Mouse (Mus musculus) NIH3T3 (cell line): Measurements from ENCODE around the gene Nceh1.
A peak's percentile ranks its signal among the peaks of the same experiment; 100 is the strongest.

Source experiments
- DNase-seq: peaks from one replicate; pipeline ENCODE4 v3.0.0-alpha.2; 2012; ENCODE audit warnings: low read depth

Nceh1 gene

DNA sequence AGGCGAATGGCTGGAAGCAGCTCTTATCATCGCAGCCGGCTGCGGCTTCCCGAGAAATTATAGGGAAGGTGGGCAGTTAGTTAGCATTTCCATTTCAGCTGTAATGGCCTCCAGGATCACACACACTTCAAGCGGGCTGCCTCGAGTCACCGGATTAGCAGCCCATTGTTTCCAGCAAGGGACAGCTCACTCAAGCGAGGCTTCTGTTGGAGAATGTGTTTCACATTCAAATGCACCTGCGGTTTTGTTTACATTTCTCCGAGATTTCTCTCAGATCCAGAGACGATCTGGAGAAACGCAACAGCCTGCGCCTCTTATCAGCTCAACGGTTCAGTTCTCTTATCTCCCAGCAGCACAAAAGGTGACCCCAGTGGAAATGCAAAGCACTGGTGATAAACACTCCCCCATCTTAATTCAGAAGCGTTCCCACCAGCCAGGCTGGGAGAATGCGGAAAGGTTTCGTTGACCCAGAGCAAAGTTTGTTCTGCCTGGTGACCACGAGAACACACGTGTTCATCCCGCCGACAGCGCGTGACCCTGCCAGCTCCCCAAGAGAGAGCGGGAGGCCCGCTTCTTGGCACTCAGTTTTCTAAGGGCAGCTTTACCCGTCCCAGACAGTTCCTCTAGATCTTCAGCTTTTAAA lies 100.4 kb downstream of the Nceh1 start:
- no peak for DNase-seq

DNA sequence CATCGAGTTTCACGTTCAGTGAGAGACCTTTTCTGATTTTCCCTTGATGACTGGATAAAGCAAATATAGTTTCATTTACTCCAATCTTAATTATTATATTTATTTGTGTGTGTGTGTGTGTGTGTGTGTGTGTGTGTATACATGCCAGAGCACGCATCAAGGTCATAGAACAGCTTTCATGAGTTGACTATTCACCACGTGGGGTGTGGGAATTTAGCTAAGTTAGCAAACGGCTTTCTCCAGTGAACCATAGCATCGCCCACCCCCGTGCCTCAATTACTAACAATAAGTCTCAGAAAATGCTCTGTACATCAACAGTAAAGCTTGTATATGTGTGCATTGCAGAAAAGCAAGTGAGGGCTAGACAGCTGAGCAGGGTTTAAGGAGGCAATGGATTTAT lies 101.0 kb downstream of the Nceh1 start:
- no peak for DNase-seq

DNA sequence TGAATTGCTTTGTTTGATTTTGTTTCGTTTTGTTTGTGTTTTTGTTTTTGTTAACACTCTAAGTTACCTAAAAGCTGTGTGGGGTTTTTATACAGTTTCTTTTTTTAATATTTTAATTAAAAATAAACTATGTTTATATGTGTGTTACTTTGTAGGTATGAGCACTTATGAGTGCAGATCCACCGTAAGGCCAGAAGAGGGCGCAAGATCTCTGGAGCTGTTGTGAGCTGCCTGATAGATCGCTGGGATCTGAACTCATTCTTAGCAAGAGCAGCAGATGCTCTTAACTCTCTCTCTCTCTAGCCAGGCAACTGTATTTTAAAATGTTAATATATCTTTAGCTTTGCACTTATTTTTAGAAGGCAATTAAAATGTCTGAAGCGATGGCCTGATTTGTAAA lies 101.5 kb downstream of the Nceh1 start:
- no peak for DNase-seq

DNA sequence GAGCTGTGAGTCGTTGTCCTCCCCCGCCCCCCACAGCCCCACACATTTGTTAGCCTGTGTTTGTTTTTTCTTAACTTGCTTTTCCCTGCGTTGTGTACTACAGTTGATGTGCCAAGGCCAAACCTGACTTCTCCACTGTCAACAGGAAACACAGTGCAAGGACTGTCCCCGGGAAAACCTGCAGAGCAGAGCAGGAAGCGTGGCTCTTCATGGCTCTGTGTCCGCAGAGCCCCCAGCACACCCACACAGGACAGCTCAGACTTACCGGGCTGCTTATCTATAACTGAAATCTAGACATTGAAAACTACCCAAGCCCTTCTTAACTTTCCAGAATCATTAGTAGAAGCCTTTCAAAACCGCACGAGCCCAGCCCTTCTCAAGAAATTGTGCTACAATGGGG lies 102.3 kb downstream of the Nceh1 start:
- no peak for DNase-seq

DNA sequence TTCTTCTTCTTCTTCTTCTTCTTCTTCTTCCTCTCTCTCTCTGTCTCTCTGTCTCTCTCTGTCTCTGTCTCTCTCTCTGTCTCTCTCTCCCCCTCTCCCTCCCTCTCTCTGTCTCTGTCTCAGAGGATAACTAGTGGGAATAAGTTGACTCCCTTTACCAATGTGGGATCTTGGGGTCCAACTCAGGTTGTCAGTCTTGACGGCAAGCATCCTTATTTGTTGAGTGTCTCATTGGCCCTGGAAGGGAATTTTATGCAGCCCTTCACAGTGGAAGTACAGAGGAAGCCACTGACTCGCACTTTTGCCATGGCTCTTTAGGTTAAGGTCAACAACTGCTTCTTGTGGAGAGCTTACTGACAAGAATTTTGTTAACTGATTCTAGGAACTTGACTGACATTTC lies 105.5 kb downstream of the Nceh1 start:
- DNase-seq = no peak

DNA sequence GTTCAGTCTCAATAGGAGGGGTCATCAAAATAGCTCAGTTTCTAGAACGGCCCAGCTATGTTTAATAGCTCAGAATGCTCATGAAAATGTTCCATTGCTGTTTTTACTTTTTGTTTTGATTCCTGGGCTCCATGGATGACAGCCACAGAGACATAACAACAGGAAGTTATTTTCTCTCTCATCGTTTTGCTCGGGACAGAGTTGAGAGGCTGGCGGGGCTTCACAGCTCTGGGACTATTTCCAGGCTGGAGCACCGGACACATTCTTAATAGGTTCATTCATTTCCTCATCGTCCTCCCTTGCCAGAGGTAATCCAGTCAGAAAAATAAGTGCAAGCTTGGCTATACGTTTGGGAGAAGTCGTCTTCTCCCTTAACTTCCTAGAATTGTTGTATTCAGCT lies 106.1 kb downstream of the Nceh1 start:
- peak; percentile 38 for DNase-seq

DNA sequence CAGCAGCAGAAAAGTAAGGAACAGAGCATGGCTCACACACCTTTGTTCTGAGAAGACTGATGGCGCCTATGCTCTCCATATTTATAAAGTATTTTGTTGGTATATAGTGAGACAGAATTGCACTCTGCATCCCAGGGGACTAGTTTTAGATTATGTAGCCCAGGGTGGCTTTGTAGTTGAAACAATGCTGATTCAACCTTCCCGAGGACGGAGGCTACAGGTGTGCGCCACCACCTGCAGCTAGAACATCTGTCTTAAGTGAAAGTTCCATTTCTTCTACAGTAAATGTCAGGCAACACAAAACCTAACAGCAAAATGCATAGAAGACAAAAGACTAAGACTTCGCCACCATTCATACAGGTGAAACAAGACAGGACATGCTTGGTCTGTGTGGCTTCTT lies 107.5 kb downstream of the Nceh1 start:
- DNase-seq = no peak

DNA sequence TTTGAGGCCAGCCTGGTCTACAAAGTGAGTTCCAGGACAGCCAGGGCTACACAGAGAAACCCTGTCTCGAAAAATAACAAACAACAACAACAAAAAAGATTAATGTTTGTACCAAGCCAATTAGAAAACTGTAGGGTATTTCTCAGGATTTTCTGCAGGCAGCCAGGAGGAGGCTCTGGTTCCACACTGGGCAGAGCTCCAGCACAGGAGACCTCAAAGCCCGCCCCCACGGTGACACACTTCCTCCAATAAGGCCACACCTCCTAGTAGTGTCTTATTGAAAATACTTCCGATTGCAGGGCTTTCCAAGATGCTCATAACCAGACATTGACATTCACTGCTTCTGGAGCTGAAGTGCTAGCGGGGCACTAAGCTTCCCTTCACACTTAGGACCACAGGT lies 108.2 kb downstream of the Nceh1 start:
- DNase-seq = peak; percentile 50

DNA sequence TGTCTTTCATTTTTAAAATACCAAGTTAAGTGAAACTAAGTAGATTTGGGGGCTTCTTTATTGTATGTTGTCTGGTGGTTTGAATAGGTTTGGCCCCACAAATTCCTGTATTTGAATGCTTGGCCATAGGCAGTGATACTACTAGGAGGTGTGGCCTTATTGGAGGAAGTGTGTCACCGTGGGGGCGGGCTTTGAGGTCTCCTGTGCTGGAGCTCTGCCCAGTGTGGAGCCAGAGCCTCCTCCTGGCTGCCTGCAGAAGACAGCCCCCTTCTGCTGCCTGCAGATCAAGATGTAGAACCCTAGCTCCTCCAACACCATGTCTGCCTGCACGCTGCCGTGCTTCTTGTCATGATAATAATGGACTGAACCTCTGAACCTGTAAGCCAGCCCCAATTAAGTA lies 108.6 kb downstream of the Nceh1 start:
- peak; percentile 36 for DNase-seq

DNA sequence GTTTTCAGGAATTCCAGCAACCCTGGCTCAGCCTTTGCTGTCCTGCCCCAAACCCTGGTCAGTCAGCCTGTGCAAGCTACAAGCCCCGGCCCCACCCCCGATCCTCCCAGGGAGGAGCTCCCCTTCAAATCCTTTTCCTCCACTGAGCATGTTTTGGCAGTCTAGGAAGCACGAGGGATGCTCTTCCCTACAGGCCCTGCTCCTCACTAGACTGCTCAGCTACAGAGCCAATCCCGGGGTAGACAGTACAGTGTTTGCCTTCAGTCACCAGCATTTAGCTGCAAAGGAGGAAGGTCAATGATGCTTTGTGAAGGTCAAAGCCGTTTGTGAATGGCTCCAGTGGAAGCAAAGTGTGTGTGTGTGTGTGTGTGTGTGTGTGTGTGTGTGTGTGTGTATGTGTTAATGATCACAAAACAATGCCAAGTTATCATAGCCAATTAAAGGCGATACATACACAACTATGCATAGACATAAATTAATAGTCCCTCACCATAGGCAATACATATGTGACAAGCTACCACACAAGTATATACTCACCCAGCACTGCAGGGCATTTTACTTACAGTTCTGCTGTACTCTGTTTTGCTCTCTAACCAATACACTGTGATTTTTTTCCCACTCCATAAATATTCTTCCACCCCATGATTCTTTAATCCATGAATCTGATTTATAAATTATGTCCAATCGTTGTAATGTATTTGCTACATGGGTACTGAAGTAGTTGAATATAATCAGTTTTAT lies 111.0 kb downstream of the Nceh1 start:
- peak; percentile 24 for DNase-seq

DNA sequence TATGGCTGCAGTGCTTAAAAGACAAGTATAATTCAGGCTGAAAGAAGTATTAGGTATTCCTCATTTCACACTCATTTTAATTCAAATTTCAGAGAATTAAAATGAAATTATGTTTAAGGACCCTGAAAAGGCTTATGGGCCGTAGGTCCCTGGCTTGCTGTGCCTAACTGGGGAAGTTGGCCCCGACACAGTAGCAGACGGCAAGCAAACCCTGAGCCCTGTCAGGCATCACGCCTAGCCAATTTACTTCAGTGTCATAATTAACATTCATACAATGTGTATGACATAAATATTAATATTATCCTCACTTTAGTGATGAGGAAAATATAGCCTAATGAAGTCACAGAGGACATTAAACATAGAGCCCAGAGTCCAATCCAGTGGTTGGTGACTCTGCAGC lies 117.7 kb downstream of the Nceh1 start:
- DNase-seq = no peak

DNA sequence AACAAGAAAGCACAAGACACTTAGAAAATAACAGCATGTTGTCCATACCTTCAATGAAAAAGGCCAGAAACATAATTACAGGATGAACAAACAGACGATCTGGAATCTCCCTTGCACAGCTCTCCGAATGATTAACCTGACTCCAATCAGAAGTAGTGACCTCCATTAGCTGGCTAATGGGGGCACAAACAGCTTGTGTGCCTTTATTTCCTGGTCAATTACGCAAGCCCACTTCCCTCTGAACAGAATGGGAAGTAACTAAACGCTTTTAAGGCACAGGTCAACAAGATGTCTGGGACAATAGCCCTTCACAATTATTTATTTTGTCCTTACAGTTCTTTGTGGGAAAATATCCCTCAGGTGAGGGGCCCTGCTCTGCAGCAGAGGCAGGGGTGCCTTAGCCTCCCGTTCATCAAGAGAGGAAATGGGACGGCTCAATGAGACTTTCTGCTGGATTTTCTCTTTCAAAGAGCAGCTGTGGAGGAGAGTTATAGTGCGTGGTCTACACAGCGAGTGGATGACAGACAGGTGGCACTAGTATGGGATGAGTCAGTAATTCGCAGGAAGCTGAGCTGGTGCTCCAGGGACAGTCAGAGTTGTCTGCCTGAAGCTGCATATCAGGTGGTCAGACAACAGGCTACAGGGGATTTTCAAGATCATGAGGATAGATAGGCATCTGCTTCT lies 119.7 kb downstream of the Nceh1 start:
- no peak for DNase-seq

DNA sequence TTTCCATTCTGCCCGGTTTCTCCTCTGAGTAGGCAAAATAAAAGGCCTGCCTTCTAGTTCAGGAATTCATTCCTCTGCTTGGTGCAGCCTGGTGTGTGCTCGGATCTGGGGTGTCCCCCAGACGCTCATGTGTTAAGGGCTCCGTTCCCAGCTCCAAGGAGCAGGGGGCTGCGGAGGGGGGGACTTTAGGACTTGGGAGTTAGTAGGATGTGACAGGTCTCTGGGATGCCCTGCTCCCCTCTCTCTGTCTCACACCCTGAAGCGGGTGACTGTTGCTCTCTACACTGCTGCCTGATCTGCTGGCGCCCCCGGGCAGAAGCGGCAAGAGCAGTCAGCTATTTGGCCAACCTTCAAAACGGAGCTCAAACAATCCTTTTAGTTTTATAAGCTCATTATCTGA lies 124.0 kb downstream of the Nceh1 start:
- no peak for DNase-seq

DNA sequence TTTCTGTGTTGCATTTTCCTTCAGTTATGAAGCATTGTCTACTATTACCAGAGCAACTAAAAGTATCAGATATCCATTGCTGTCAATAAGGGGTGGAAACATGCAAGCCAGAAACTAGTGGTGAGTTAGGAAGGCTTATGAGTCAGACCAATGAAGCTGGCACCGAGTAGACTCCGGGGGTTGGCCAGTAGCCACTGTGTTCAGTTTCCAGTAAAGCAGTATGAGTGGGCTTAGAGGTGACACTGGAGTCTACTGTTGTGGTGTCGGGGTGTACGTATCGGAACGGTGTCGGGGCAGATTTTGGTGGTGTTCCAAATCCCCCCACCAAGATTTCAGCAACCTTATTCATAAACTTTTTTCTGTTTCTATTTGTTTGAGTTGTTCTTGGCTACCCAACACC lies 128.2 kb downstream of the Nceh1 start:
- DNase-seq = peak; percentile 94

DNA sequence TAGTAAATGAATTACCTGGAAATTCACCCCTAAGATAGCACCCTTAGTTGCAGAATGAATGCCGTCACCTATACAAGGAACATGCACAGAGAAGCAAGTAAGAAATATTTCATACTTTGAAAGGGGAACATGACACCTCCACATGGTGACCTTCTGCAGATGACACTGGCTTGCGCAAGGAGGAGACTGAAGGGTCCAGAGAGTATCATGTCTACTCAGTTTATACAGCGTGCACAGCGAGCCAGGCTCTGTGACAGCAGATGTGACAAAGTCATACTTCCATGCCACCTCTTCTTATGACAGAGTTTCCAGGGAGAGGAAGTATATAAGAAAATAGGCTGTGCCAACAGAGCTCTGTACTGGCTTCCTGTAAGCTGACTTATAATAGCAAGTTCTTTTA lies 128.7 kb downstream of the Nceh1 start:
- DNase-seq = no peak

DNA sequence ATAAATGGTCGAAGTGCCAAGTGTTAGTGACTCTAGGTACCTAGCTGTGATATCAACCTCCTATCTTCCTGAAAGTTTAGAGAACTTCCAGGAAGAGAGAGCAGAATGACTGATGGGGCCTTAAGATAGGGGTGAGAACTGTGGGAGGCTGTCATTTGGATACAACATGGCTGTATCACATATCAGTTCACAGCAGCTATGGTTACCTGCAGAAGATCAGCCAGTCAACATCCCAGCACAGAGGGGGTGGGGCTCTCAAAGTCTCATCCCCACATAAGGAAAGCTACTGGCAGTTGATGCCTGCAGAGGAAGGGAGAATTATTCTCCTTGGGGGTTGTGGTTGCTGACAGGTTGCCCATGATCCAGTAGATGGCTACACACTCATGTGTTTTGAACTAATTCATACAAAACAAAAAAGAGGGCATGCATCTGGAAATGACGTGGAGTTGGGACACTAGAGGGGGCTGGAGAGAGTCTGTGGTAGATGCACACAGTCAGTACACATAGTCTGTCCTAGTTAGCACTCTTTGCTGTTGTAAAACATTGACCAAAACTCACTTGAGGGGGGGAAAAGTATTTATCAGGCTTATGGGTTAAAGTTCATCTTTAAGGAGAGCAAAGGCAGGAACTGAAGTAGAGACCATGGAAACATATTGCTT lies 131.9 kb downstream of the Nceh1 start:
- DNase-seq = peak; percentile 11

DNA sequence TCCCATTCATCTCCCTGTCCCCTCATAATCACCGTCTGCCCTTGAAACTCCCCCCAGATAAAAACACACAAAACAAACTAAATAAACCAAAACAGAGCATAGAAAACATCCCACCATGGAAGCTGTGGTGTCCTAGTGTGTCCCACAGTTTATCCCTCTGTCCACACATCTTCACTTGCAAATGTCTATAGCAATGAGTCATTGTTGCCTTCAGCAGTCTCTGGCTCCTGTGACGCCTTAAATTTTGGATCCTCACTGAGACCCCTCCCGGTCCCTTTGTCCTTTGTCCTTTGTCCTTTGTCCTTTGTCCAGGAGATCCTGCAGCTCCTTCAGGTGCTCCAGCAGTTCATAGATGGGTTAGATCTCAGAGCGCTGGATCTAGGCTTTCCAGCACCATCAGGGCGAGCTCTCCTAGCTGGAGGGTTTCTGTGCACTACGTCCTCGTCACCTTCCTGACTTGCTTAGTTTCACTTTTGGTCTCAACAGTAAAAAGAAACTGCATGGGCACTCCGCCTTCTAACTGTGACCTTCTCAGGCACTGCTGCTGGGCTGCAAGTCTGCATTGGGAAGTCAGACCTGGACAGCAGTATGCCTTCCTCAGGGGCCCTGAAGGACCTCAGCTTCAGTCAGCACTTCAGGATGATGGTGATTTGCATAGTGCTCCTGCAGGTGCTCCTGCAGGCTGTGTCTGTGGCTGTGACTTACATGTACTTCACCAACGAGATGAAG lies 134.0 kb downstream of the Nceh1 start, which contains the start of gene Tnfsf10:
TSS of gene Tnfsf10 (plus strand) at position 470 of the 729 bp plus-strand sequence.
- peak; percentile 12 for DNase-seq

DNA sequence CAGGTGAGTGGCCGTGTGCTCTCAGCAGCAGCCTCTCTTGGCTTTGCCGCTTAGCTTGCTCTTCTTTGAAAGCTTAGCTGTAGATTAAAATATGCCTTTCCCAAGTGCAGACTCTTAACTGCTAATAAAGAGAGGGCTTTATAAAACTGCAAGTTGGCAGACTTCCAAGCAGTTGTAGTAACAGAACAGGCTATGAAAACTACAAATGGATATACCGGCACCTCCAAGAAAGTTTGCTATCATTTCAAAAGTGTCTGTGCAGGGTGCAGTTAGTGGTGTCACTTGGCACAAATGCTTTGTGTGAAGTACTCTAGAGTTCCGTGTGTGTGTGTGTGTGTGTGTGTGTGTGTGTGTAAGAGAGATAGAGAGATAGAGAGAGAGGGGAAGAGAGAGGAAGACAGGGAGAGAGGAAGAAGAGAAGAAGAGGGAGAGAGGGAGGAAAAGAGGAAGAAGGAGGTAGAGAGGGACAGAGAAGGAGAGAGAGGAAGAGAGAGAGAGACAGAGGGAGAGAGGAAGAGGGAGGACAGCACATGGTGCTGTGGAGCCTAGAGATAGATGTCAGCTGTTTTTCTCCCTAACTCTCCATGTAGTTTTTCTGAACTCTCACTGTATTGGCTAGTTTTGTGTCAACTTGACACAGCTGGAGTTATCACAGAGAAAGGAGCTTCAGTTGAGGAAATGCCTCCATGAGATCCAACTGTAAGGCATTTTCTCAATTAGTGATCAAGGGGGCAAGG lies 134.7 kb downstream of the Nceh1 start:
- peak; percentile 45 for DNase-seq

DNA sequence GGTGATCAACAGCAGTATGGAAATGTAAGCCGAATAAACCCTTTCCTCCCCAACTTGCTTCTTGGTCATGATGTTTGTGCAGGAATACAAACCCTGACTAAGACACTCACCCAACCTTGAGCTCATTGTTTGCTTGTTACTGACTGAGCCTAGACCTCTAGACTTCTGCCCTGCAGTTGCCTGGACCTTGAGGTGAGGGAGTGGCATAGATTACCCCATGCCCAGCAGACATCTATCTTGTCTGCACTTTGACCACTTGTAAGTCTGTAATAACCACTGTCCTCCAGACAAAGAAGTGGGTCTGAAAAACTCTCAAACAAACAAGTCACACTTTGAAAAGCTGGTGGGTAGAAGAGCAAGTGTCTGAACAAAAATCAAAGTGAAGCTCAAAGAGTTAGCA lies 136.9 kb downstream of the Nceh1 start:
- no peak for DNase-seq

DNA sequence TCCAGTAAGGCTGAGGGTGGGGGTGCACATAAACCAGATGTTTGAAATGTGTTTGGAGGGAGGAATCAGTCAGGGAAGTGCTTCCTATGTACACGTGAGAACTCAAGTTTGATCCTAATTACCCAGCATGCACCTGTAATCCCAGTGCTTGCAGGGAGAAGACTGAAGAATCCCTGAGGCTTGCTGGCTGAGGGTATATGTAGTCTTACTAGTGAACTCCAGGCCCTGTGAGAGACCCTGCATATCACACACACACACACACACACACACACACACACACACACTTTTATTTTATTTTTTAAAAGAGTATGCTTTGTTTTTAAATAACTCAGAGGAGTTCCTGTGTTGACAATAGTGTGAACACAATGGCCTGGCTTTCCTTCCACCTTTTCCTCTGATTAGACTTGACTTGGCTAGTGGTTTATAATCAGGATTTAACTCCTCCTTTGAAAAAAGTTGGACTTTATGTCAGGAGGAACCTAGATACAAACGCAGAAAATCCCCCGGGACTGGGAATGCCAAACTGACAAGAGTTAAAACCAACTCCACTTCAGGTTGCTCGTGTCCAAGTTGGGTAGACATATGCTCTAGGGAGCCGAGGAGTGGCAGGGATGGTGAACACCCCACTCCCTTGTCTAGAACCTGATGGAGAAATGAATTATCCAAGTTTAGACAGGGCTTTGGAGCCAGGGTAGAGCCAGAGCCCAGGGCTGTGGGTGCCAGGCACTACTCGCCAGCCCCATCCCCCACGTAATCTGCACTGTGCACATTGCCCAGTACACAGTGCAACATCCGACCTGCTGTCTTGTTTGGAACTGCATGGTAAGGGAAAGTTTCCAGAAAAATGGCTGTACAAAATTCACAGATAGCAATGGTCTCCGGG lies 138.1 kb downstream of the Nceh1 start:
- no peak for DNase-seq
